Mouse (Mus musculus) Muller cell, postnatal 12 days (primary cell): ENCODE measurements around the gene Myh4.

Experiments used
- DNase-seq: peaks from one replicate; pipeline ENCODE4 v3.0.0-alpha.2; 2015; ENCODE audit errors: inconsistent ontology term

Gene Myh4

DNA sequence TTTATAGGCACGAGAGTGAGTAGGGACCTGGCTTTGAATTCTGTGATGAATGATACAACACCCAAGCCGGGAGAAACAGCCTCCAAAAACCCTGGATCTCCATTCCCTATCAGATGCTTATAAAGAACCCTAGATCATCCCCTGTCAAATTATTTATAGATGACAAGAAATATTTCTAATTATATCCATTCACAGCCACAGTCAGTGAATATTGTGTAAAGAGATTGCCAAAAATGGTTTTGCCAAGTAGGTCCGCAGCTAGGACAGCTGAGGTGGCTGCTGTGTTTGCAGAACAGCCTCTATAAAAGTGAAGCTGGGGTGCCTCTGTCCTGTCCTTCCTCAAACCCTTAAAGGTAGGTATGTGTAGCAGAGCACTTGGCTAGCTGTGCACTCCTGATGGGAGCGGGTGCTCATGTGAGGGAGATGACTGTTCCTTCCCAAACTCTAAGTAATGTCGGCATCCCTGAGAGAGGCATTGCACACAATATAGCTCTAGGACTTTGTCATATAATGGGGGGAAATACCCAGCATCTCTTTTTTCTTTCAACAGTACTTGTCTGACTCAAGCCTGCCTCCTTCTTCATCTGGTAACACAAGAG, at the start of gene Myh4:
Gene Myh4 (plus strand): TSS at position 549 of the 599 bp plus-strand sequence.
- DNase-seq, result no peak

DNA sequence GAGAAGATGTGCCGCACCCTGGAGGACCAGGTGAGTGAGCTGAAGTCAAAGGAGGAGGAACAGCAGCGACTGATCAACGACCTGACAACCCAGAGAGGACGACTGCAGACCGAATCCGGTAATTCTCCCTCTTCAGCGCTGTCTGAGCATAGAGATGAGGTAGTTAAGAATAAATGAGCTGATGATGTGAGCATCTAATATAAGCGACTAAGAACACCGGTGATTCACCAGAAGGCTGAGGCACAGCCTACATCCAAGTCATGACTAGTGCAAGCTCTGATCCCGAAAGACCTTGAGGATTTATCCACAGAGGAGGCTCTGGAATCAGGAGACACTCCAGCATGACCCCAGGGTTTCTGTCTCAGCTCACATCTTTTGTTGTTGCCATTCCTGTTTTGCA, 47.5 kb upstream of the Myh4 start:
- no peak for DNase-seq

DNA sequence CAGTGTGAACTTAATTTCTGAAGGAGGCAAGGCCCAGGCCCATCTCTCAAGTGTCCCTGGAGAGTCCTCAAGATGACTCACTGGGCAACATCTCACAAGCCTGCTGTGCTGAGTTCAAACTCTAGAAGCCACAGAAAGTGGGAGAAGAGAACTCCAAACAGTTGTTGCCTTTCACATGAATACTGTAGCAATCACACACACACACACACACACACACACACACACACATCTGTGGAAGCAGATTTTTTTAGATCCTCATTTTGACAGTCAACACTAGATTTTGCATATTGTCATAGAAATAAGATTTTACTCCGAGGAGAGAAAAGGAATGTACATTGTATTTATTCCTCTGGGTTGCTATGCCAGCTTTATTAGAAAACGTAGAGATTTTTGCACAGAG, 47.0 kb upstream of the Myh4 start:
- no peak for DNase-seq

DNA sequence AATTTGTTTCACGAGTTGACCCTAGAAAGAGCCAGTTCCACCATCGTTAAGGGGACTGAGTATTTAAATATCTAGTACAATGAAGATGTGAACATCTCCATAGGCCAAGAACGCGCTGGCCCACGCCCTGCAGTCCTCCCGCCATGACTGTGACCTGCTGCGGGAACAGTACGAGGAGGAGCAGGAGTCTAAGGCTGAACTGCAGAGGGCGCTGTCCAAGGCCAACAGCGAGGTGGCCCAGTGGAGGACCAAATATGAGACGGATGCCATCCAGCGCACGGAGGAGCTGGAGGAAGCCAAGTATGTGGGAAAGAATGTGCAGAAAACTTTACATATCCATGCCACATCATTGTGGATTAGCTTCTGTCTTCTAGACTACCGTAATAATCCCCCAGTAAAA, 46.3 kb upstream of the Myh4 start:
- DNase-seq, result no peak

DNA sequence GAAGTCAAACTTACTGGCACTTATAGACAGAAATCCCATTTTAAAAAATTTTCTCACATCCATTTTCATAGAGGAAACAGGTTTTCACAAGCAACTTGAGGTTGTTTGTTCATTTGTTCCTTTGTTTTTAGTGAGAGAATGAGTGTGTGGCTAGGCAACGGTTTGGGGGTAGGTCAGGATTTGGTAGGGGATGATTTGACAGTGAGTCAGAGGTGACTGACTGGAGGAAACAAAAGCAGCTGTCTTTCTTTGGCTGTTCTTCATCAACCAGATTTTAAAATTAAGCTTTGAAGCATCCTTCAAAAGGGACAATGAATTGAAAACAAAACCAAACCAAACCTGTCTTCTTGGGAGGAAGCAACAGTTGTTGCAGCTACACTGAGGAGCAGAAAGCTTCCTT, 38.5 kb upstream of the Myh4 start:
- peak; percentile 80 for DNase-seq

DNA sequence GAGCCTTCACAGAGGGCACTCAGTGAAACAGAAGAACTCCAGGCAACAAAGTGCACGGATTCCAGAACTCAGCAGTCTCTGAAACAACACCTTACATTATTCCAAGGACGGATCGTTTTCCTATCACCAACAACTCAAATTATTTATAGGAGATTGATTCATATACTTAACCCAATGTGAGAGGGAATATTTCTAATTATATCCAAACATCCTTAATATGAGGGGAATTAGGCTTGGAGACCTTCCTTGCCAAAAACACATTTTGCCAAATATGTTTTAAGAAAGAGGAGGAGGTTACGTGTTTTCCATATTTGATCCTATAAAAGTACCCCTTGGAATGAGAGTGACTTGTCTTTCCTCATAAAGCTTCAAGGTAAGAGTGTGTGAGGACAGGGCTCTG, 38.1 kb upstream of the Myh4 start, which contains the start of gene Myh1:
Gene Myh1 (plus strand): TSS at position 301 of the 400 bp plus-strand sequence.
- DNase-seq, result no peak

DNA sequence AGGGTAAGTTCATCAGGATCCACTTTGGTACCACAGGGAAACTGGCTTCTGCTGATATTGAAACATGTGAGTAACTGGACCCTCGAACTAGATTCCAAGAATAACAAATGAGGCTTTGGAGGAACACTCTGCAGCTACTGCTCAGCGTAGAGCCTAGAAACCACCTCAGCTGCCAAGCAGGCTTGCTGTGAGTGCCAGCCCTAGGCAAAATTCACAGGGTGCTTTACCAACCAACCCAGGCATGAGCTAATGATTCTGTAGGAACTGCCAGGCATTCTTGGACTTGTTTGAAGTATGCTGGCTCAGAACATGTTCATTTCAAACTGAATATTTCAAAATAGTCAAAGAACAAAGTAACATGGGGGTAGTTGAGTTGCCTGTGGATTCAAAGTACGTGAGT, 33.1 kb upstream of the Myh4 start:
- DNase-seq, result peak; percentile 84

DNA sequence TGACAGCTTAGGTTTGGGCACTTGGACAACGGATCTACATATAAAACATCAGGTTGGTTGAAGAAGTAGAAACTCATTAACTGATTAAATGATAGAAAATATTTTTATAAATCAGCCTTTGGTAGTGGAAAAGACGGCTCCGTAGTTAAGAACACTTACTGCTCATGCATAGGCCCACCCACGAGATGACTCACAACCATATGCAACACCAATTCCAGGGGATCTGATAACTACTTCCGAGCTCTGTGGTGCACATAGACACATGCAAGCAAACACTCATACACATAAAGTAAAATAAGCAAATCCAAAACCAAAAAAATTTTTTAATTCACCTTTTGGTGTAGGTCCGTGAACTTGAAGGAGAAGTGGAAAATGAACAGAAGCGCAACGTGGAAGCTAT, 16.0 kb upstream of the Myh4 start:
- no peak for DNase-seq

DNA sequence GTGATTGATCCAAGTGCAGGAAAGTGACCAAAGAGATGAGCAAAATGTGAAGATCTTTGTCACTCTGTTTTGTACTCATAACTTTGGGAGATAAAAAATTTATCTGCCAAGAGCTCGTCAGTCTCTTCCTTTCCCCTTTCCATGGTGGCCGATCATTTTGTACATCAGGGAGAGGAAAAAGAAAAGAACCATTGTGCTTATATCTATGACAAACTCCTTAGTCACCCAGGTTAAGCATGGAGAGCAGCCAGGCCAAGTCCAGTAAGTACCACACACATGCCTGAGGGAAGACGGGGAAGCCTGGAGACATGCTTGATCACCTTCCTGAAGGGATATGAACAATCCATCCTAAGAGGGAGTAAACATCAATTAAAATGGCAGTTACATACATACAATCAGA, 13.4 kb upstream of the Myh4 start:
- DNase-seq, result peak; percentile 53

DNA sequence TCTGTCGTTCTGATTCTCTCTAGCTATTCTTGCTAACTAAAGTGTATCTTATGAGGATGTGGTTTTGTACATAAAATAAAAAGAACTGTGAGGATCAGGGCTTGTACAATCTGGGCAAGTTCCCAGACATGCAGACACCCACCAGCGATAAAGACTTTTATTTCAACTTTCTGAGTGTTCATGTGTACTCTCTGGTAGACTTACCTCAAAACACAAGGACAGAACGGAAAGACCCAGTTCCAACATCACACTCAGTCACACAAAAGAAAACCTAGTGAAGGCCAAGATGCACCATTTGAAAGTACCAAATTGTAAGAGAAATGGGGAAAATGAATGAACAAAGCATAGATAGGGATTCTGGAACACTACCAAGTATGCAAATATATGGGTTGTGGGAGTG, 9.1 kb upstream of the Myh4 start:
- no peak for DNase-seq

DNA sequence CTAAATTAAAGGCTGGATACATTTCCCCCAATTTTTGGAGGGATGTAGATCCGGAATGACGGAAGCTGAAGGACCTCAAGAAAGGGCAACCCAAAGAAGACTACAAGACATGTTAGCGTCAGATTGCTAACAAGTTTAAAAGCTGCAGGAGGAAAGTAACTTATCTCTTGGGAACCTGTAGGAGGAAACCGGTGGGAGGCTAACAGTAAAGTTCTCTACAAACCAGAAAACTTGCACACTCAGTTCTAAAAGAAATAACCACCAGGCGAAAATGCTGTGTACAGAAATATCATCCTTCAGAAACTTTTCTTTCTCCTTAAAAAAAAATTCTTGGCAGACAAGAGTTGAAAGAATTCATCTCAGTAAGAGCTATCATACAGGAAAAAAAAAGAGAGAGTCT, 8.7 kb upstream of the Myh4 start:
- no peak for DNase-seq

DNA sequence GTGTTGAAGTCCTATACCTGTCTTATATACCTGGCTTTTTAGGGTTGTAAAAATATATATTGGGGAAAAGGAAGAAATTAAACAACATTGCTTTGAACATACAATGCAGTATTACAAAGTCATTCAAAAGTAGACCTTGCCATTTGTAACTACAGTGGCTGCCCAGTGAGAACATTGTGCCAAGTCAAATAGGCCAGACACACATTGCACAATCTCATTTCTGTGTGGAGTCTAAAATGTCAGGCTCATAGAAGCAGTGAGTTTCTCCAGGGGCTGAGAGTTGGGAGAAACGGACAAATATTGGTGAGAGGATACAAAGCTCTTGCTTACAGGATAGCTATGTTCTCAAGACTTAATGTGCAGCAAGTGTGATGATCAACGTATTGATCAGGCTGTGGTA, 7.9 kb upstream of the Myh4 start:
- no peak for DNase-seq

DNA sequence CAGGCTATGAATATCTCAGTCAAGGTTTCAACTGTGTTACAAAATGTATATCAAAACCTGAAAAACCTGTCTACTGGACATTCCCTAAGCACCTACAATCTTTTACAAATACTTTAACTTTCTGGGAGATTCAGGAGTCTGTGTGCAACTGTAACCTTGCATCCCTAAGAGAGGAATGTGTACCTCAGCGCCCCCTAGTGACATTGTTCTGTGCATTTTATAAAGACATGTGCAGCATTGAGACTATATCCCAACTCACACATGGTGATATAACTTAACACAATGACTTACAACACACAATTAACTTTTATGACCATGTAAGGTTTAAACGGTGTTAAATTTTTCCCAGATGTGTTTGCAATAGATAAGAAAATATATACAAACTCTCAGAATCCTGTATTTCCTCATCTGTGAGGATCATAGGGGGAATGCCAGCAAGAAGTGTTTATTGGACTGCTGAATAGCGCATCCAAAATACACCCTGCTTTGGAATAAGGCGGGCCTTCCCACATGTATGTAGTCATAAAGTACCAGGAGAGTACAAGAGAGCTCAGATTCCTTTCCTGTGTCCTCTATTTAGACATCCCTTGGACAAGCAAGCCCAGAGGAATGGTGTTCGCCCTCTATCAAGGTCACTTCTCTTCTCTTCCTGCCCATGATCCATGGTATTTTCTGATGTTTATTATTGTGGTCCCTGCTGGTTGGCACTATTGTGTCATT, 2.0 kb upstream of the Myh4 start:
- DNase-seq, result peak; percentile 34

DNA sequence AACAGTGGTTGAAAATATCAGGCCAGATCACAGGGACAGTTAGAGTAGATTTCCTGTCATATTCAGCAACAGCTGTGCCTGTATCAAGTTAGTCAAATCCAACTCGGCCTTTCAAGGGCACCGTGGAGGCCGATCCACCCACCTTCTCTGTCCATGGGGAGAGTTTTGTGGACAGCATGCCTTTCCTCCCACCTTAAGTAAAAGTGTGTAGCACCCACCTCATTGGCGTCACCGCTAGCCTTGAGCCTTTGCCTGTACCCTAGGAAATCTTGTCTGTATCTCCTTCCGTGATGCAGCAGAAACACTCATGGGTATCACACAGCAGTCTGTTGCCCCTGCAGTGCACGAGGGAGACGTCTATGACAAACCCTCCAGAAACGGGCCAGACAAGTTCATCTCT, 1.0 kb upstream of the Myh4 start:
- DNase-seq, result no peak

DNA sequence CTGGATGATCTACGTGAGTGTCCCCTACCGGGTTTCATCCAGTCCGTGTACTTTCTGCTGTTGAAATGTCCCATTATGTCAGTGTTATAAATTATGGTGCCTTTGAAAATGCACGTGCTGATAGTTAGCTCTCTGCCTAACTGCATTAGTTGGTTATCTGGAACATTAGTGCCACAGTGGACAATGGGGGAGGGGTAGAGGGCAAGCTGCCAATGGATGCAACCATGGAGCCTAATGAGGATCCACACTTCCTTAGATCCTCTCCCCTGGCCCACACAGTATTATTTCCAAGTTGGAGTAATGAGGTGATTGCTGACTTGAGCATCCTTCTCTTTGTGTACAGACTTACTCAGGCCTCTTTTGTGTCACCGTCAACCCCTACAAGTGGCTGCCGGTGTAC, 3.2 kb downstream of the Myh4 start:
- no peak for DNase-seq

DNA sequence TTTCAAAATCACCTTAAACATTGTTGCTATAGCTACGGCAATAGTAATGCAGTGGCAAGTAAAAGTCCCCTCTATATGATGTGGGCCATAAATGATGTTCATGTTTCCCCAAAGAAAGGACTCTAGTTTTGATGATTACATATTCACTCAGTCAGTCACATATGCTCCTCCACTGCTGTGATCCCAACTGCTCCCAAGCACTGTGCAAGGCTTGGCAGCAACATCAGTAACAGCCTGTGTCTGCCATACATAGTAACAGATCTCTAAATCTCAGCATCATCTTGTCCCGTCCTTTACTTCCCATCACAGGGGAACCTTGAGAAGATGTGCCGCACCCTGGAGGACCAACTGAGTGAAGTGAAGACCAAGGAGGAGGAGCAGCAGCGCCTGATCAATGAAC, 15.9 kb downstream of the Myh4 start:
- no peak for DNase-seq

DNA sequence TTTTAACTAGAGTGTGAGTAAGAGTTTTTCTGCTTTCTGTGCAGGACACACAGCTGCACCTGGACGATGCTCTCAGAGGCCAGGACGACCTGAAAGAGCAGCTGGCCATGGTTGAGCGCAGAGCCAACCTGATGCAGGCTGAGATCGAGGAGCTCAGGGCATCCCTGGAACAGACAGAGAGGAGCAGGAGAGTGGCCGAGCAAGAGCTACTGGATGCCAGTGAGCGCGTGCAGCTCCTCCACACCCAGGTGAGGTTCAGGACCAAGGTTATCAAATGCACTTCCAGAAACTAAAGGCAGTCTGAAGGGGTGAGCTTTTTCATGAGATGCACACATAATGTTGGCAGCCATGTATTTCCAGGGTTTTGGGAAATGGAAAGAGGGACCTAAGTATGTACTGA, 19.2 kb downstream of the Myh4 start:
- no peak for DNase-seq

DNA sequence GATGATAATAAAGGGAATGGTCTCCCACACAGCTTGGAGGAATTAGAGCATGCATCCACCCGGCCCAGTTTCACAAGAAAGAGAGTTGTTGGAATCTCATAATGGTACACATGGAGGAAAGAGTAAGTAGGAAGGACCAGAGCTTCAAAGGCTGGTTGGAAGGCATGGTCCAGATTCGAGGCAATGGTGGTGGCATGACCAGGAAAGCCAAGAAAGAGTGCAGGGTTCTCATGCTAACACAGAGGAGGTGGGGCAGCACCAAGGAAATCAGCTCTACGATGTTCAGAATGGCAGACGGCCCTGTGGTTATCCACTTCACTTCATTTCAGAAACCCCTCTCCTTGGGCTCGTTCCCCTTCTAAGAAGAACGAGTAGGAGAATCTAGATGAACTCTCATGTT, 23.1 kb downstream of the Myh4 start:
- DNase-seq, result no peak

DNA sequence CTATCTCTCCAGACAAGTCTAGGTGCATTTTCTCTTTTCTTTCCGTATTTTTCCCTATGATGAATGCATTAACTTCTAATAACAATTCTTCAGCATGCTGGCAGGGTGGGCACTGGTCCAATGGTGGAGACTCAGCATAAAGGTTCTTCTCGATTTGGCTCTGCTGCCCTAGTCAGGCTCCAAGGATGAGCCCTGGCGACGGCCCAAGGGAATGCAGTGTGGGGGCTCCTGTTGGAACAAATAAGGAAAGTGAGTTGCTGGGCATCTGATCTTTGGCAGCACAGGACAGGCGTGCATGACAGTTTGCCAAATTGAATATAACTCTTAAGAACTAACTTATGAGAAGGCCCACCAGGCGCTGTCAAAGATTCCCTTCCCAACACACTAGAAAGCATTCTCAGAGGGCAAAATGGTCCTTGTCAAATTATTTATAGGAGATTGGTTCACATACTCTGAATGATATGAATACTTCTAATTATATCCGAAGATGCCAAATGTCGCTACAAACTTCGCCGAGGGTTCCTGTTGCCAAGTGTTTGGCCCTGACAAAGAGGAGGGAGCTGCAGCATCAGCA, 38.9 kb downstream of the Myh4 start, which contains the start of gene Myh8:
Gene Myh8 (plus strand): TSS at position 524 of the 574 bp plus-strand sequence.
- peak; percentile 74 for DNase-seq

DNA sequence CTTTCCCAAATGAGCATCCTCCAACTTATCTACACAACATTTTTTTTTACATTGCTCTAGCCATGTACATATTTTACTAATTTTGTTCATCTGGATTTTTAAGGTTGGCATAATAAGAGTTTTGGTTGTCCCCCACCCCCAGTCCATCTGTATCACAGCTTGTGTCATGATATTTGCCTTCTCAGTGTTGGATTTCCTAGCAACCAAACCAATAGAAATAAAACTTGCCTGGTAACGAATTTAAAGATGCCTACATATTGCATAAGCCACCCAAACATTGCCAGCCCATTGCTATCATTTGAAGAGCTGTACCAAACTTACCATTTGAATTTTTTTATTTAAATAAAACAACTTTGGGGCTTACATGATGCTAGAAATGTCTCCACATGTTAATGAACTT, 55.6 kb downstream of the Myh4 start:
- no peak for DNase-seq
